Mouse (Mus musculus) CH12.LX (cell line): ENCODE results near the gene Suds3.

Experiments used
- CTCF ChIP-seq, 2 experiments: IDR thresholded peaks in 1 of 2; conservative IDR thresholded peaks in 1 of 2; 2 replicates each; pipeline ENCODE4 v1.5.1; 2011 to 2012; ENCODE audit warnings: low read depth in 2 of 2, low read length in 2 of 2, improper control_type of control experiment in 1 of 2, inconsistent platforms in 1 of 2, mild to moderate bottlenecking in 1 of 2, moderate library complexity in 1 of 2
- EP300 ChIP-seq: IDR thresholded peaks from 2 replicates; pipeline ENCODE4 v1.6.1; 2011; ENCODE audit warnings: low read length, improper control_type of control experiment
- SMC3 ChIP-seq: IDR thresholded peaks from 2 replicates; pipeline ENCODE4 v1.6.1; 2011; ENCODE audit warnings: low read depth, low read length, improper control_type of control experiment
- ZC3H11A ChIP-seq: IDR thresholded peaks from 2 replicates; pipeline ENCODE4 v1.6.1; 2012; ENCODE audit warnings: low read depth, mild to moderate bottlenecking, inconsistent platforms, low read length, improper control_type of control experiment

DNA sequence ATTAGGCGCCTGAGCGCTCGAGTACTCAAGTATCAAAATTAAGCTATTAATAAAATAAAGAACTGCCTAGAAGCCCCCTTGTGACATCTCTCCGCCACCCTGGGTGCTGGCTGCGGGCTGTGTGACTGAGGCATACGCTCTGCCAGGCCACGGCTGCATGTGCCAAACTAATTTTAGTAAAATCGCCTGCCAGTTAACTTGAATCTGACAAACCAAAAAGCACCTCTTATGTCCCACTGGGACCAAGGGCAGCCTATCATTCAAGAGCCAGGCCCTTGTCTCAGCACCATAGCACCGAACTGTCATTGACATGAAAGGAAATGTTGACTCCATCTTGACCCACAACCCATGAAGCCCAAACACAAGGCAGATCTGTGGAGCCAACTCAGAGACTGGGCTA lies 10.2 kb downstream of the Suds3 start:
- no peak for TF ChIP-seq EP300
- TF ChIP-seq CTCF (conservative IDR thresholded peaks at IDR 0.05 in 1 of 2, IDR thresholded peaks at IDR 0.05 in 1 of 2; ENCODE audit: low read depth in 2 of 2, low read length in 2 of 2) = no peak
- no peak for TF ChIP-seq ZC3H11A
- no peak for TF ChIP-seq SMC3
